Mouse (Mus musculus): Measurements from ENCODE around the gene Sfmbt1.

DNA sequence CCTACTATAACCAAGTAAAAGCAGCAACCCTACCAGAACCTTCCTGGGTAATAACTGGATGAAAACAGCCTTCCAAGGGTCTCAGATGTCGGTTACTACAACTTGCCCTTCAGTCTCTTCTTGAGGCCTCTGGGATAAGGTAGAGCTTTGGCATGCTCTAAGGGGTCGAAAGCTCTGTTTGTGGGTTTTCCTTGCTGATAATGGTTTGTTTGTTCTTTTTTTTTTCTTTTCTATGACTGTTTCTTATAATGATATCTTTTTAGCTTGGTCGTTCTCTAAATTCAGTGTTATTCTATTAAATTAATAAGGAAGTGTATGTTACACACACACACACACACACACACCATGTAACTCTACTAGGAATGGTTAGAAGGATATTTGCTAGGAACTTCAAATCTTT lies 42.6 kb downstream of the Sfmbt1 start:
- TF ChIP-seq CTCF (conservative IDR thresholded peaks at IDR 0.05; ENCODE audit: low read length) (no peak), POU5F1 (IDR thresholded peaks at IDR 0.05; ENCODE audit: borderline replicate concordance, low read length) (no peak)
